Mouse (Mus musculus) cerebellum, postnatal 36 days (tissue): Measurements from ENCODE around the gene Nppc.

Experiments used
- DNase-seq, 2 experiments: peaks; one replicate each; pipeline ENCODE4 v3.0.0; 2021 to 2022; ENCODE audit warnings: mixed read lengths in 2 of 2

Gene Nppc

DNA sequence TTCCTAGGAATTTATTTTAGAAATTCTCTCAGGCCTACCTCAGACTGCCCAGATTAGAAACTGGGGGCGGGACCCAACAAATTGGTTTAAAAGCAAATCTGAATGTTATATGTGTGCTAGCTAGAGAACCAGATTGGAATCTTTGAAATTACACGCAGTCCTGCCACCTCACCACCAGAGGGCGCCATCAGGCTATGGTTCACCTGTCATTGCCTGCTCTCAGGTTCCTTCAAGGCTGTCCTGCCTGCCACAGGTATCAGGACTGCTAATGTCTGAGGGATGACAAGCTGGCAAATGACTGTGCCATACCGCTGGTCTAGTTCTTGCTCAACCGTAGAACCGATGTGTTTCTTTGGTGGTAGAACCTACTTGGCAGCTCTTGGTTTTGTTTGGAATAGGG is 20.1 kb downstream of the Nppc start:
- peak; percentile 80 to 81 for DNase-seq

DNA sequence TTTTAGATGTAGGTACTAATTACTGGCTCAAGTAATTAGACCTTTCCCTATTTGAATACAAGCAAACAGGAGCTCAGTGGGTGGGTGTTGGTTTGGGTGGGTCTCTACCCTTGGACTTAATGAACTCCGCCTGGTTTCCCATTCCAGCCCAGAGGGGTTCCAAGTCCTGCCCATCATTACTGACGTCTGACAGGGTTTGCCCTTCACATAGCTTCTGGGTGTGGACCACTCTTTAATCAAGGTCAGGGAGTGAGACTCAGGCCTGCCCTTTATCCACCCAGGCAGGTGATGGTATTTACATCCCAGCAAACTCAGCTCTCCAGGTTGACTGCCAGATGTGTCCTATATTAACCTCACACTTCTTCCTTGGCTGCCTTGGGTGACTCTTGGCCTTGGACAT is 22.9 kb downstream of the Nppc start:
- no peak for DNase-seq

DNA sequence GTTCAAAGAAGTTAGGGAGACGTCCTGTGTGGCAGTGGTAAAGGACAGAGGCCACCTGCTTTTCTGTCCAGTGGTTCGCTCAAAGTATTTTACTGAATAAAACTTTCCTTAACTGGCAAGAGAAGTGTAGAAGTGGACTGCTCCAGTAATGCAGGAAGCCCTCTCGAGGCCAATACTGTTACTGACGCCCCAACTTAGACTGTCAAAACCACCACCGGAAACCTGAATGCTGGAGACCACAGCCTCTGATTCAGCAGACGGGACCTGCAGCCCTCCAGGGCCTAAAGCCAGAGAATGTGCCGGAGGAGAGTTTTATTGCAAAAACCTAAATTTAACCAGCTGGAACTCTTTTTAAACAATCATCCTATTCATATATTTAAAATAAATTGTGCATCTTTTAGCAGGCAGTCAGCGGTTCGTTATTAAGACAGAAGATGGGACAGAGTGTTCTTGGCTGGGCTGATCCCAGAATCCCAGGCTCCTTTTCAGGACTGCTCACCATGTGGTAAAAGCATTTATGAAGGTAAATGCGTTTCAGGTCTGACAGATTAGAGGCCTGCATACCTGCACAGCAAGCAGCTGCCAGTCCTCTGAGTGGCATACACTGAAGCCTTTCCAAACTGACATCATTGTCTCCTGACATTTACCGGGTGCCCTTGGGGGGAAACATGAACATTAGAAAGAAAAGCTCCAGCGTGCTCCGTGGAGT is 27.1 kb downstream of the Nppc start:
- DNase-seq, result no peak

DNA sequence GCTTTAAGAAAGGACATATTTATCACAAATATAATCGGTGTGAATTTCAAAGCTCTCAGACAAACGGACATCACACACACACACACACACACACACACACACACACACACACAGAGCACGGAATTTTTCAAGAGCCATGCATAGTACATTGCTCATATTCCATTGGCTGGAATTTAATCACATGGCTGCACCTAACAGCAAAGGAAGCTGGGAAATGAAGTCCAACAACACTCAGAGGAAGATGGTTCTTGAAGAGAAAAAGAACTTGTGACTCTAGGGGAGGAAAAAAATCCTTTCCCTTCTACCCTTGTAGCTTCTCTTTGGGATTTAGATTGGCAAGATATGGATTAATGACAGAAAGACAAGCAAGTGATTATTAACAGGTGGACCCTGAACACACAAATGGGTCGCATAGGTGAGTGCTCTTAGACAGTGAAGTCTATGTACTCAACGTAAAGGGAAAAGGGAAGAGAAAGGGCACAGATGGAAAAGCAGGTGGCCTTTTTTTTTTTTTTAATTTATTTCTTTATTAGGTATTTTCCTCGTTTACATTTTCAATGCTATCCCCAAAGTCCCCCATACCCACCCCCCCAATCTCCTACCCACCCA is 35.5 kb downstream of the Nppc start:
- peak in 1 of 2 experiments; percentile 9 for DNase-seq

DNA sequence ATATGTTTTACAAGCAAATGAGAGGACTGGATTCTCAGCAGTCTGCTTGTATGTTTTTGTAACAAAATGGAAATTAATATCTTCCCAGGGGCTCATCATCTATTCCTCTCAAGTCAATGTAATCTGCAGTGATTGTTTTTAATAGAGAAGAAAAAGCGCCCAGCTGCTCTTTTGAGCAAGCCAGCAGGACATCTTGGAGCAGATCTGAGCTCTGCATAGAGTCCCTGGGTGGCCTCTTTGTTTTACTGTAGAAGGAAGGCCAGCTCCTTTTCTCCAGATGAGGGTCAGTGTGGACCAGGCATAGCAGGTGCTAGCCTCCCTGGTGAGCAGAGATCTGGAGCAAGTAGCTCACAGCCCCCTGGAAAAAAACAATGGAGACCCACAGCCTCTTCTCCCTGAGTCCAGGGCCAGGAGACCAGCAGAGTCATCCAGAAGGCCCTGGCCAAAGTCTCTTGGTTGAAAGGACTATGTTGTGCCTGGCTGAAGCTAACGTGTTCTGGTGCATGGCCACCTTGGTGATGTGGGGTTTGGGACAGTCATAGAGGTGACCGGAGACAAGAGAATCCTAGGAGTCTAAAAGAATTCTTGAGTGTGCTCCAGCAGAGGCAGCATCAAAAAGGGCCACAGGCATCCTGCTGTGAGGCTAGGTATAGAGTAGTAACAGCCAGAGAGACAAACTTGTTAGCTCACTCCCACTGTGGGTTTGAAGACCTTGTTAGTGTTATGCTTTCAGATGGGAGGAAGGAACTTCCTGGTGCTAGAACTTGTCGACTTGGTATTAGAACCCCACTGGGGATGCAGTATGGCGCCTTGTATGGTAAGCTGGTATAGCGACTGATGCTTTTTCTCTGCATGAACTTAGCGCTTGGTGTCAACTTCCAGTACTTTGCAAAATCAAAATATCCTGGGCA is 36.3 kb downstream of the Nppc start:
- DNase-seq, result no peak

DNA sequence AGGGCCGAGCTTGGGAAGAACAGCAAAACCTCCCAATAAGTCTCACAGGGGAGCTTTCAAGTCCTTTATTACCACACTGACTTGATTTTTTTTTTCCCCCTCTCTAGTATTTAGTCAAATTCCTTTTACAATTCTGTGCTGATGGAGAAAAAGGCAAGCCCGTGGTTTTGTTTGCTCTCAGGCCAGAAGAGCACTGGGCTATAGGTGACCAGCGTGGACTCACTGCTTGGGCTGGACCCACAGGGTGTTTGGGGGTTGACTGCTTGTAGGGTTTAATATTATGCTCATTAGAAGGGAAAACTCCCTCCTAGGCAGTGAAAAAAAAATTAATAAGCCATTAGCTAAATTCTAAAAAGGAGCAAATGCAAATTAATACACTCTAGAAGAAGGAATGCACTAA is 36.9 kb downstream of the Nppc start:
- DNase-seq, result no peak

DNA sequence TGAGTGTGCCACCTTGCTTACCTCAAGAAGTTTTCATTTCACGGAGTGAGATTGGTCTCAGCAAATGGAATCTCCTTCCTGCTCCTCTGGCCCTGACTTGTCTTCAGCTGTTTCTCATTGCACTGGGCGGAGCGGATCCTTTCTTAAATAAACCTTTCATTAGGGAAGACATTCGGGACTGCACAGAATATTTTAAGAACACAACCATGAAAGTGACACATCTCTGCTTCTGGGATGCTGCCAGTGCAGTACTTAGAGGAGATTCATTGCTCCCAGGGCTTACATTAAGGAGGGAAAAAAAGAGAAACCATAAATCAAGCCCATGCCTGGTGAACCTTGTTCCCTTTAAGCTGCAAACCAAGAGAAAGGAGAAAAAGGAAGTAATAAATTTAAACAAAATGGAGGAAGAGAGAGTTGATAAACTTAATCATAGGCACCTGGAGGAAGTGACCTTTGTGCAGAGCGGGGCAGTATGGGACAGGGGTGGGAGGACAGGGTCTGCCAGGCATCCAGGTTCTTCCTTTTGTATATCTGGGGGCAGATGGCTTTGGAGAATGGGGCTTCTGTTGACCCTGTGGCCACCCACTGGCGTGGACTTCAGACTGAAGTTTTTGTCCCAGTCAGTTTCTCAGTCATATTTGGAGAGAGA is 37.5 kb downstream of the Nppc start:
- no peak for DNase-seq

DNA sequence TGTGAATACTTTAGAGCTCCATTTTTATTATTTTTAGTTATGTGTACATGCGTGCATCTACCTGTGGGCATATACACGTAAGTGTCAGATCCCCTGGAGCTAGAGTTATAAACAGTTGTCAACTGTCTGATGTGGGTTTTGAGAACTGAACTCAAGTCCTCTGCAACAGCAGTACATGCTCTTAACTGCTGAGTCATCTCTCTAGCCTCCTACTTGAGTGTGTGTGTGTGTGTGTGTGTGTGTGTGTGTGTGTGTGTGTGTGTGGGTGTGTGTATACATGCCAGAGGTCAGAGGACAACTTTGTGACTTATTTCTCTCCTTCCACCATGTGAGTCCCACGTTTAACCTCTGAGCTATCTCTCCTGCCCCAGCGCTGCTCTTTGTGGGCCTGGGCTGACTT is 39.8 kb downstream of the Nppc start:
- no peak for DNase-seq

DNA sequence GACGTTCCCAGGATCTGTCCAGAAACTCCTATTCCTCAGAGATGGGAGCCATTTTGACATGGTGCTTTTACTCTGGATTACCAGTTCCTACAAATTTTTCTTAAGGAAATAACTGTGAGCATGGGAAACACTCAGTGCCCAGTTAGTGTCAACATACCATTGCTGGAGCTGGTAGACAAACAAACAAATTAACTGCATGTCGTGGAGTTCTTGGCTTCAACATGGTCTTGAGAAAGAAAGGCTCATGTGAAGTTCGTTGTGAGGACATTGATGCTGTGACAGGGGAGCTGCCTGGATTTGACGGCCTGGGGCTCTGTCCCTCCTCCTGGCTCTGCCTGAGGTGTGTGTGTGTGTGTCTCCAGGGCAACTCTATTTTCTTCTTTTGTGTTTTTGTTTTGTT is 40.4 kb downstream of the Nppc start:
- no peak for DNase-seq

DNA sequence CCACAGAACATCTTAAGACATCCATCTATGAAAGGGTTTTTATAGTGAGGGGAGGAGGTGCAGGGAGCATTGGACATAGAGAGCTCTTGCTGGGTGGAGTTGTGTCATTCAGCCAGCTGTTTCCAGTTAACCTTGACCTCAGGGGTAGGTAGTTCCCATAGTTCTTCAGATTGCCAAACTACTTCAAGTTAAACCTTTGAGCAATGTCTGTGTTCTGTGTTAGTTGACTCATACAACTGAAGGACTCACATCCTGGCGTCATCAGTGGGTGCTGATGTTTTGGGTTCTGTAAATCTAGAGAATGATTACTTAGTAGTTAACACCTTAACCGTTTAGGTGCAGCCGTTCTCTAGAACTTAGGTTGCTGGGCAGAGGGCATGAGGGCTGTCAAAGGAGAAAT is 42.1 kb downstream of the Nppc start:
- DNase-seq, result no peak

DNA sequence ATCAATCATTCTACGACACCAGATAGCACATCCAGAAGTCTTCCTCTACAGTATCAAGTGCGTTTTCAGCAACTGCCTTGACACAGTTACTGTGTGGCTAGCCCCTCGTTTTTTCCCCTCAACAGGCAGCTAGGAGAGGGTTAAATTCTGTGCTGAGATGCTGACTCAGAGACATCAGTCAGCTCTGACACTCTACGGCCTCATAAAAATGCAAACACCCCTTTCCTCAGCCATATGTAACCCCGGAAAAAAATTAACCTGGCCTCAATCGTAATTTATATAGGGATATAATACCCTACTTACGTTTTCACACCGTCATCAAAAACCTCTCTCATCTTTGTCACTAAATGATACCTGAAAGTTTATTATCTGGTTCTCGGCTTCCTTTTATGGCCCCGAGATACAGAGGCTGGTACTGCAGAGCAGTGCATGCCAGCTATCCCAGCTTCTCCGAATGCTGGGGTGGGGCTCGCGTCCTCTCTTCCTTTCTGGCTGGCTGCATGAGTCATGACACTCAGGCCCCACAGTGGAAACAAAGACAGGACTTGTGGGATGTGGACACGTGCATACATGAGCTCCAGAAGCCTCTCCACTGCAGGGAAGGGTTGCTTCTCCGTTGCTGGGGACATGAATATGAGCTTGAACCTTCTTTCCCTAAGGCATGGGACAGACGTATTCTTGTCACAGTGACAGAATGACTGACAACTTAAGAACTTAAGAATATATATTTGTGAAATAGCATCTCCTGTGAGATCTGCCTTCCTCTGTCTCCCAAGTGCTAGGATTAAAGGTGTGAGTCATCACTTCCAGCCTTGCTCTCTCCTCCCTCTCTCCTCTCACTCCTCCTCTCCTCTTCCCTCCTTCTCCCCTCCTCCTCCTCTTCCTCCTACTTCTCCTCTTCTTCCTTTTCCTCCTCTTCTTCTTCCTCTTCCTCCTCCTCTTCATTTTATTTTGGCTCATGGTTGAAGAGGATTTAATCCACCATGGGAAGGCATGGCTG is 47.1 kb downstream of the Nppc start:
- DNase-seq, result no peak

DNA sequence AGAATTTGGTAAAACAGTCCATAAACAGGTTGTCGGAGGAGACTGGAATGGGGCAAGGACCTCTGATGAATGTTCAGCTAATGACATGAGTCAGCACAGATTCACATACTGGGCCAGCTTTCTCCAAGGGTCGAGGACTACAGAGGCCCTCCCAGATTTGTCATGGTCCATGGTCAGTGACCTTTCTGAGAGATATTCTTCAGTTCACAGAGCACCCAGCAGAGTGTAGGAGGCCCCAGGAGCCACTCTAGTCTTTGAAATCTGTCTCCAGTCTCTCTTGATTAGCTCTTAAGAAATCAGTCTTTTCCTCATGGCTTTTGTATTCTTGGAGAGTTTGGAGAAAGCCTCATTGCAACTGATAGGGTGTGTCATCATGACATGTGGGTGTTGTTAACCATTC is 48.1 kb downstream of the Nppc start:
- DNase-seq, result no peak

DNA sequence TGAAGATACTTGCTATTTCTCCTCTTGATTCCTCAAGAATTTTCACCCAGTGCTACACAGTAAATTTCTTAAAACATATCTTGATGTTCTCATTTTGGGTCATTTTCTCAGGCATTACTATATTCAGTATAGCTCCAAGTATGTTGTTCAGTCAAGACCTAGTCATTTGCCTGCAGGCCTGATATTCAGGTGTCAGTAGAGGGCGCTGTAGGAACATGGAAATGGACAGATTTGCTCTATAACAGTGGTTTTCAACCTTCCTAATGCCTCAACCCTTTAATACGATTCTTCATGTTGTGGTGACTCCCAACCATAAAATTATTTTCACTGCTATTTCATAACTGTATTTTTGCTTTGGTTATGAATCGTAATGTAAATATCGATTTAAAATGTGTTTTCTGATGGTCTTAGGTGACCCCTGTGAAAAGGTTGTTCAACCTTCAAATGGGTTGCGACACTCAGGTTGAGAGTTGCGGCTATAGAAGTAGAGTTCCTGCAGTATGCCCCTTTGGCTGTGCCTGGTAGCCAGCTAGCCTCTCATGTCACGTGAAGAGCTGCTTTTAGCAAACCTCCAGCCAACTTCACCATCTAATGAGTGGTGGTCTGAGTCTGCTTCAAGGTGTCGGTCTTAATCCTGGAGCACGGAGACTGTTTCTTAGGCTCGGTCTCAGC is 51.8 kb downstream of the Nppc start:
- DNase-seq, result peak; percentile 46 to 68
